Comparison of ENCODE assay signal across 10 mouse cellular contexts in the genomic region with DNA sequence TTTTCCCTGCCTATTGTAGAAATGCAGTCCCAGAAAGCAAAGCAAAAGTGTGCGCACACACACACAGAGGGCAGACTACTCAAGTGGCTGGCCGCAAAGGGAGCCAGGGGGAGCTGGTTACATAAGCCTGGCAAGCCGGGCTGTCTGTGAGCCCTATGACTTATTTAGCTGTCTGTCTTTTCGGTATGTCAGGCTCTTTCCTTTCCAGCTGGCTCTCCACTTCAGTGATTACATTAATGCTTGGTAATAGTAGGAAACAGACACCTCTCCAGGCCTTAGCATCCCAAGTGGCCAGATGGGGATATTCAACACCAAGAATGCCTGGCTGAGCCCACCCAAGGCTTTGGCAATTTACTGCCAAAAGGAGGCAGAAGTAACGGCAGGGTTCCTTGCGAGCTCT.
DNase-seq lines count a peak whose midpoint lies in the region; ATAC-seq lines count a peak whose summit lies in the region.
"Had no signal": no experiment of that assay in that cellular context is flagged by ENCODE, and none has a peak within 500 bp of the region (broad histone marks: within the 10 kb centered on the region; RNA-seq: fewer than 3 reads in every experiment).

No protein-coding gene starts in this region.

- no peak overlapping the region for H3K9ac ChIP-seq in heart, embryonic 11.5 days (ENCODE audit: low read depth, low read length)
- H3K9ac ChIP-seq in neural tube, embryonic 13.5 days: no peak overlapping the region

- H3K4me2 ChIP-seq in heart, embryonic 11.5 days: no peak overlapping the region
- H3K4me2 ChIP-seq in neural tube, embryonic 13.5 days: no peak overlapping the region

- no peak for ATAC-seq in heart, embryonic 11.5 days (replicated peaks; ENCODE audit: insufficient number of reproducible peaks, low FRiP score, low TSS enrichment)
- no peak for ATAC-seq in neural tube, embryonic 13.5 days (ENCODE audit: low read depth)

- peak; percentile 55 to 69 for DNase-seq in heart, adult 18-20 months
- DNase-seq in neural tube, embryonic 10.5 days (ENCODE audit: extremely low spot score, low spot score): no peak
- DNase-seq in gastrocnemius, postnatal 25 days: peak; percentile 57
- peak; percentile 64 for DNase-seq in skeletal muscle tissue, adult 2 months (ENCODE audit: low read depth, low spot score)
- no peak for DNase-seq in layer of hippocampus, postnatal 25 days (ENCODE audit: extremely low spot score in 1 of 2, low spot score in 1 of 2)
- DNase-seq in c-Kit-positive CD71-positive TER-119-positive erythroid progenitor cells, embryonic 14.5 days (ENCODE audit: low spot score): no peak
- DNase-seq: adrenal gland, adult 2 months; thymus, postnatal 36 days had no signal

- no peak overlapping the region for H3K4me3 ChIP-seq in heart, embryonic 11.5 days (ENCODE audit: low read depth, low read length)
- H3K4me3 ChIP-seq in neural tube, embryonic 13.5 days: no peak overlapping the region

- no peak overlapping the region for H3K27ac ChIP-seq in heart, embryonic 11.5 days (ENCODE audit: low read depth, low read length)
- H3K27ac ChIP-seq in neural tube, embryonic 13.5 days (replicated peaks): peak overlapping the region; percentile 6; the same call in 1 of the 2 replicates

- WGBS in heart, embryonic 11.5 days (ENCODE audit: insufficient replicate concordance): 56% methylated on average over 6 of the region's 6 CpGs
- 38% methylated on average over 6 of the region's 6 CpGs for WGBS in neural tube, embryonic 13.5 days

- H3K36me3 ChIP-seq in heart, embryonic 11.5 days (ENCODE audit: control insufficient read depth, insufficient read depth, low read length): no peaks in the 10 kb centered on the region
- no peaks in the 10 kb centered on the region for H3K36me3 ChIP-seq in neural tube, embryonic 13.5 days

- no peaks in the 10 kb centered on the region for H3K9me3 ChIP-seq in heart, embryonic 11.5 days (replicated peaks; ENCODE audit: control insufficient read depth, low read length)
- H3K9me3 ChIP-seq in neural tube, embryonic 13.5 days: no peaks in the 10 kb centered on the region

- no peaks in the 10 kb centered on the region for H3K4me1 ChIP-seq in heart, embryonic 11.5 days (ENCODE audit: control insufficient read depth, insufficient read depth, low read length)
- H3K4me1 ChIP-seq in neural tube, embryonic 13.5 days (replicated peaks): peaks cover 52% of the 10 kb centered on the region

- no peaks in the 10 kb centered on the region; the same call in 1 of the 2 replicates for H3K27me3 ChIP-seq in heart, embryonic 11.5 days (ENCODE audit: control insufficient read depth, insufficient read depth, low read length)
- H3K27me3 ChIP-seq in neural tube, embryonic 13.5 days: no peaks in the 10 kb centered on the region

Comparison
In these comparisons a context has a peak if more than half of its experiments do, and no peak if none do; other contexts are left out.
1. DNase-seq: peak in heart, adult 18-20 months (2 of 2), gastrocnemius, postnatal 25 days (single experiment) and skeletal muscle tissue, adult 2 months (single experiment); none in neural tube, embryonic 10.5 days (single experiment), layer of hippocampus, postnatal 25 days (0 of 2) and c-Kit-positive CD71-positive TER-119-positive erythroid progenitor cells, embryonic 14.5 days (single experiment).